Mouse (Mus musculus) lung, postnatal 25 days (tissue): ENCODE data around the gene Fndc9.

Source experiments
- DNase-seq: peaks from one replicate; pipeline ENCODE4 v3.0.0; 2022; ENCODE audit warnings: low spot score

Gene Fndc9

DNA sequence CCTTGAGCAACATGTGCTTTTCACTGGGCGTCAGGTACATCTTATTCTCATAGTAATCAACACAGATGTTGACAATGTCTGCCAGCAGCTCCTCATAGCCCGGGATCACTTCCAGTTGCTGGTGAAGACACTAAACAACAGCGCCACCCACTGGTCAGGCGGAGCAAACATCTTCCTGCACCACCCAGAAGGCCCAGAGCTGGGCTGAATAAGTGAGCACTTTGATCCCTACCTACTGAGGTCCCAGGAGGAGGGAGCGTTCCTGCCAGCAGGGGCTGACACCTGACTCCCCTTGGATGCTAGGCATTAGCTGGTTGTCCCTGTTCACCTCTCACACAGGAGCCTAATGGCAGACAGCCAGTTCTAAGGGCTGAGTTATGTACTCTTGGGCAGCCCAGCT, 41.4 kb downstream of the Fndc9 start:
- DNase-seq = no peak

DNA sequence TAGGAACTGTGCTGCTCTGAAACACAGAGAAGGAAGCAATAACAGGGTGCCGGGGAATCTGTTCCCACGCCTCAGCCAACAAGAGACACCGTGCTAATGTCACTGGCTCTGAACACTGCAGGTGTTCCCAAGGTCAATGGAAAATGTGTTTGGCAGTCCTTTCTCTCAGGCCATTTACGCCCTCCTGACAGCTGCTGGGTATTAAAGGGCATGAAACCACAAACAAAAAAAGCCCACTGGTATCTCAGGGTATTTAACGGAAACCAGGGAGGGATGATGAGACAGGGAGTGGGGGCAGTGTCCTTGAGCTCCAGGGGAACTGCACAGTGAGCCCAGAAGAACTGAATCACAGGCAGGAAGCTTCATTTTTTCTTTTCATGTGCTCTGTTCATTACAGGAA, 42.8 kb downstream of the Fndc9 start:
- no peak for DNase-seq

DNA sequence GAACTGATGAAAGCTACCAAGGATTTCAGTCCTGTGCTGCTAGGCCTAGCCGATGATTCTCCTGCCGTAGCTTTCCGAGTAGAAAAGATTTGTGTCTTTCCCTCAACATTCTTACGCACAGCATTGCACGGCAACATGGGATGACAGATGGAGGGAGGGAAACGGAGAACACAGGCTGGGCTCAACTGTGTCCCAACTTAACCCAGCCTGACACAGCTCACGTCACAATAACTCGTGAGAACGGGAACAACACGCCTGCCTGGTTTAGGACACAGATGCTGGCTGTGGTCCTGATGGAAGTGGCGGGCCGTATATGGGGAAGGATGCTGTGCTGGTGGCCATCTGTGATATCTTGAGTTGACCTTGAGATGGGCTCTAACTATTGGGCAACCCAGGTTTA, 43.4 kb downstream of the Fndc9 start:
- DNase-seq = no peak

DNA sequence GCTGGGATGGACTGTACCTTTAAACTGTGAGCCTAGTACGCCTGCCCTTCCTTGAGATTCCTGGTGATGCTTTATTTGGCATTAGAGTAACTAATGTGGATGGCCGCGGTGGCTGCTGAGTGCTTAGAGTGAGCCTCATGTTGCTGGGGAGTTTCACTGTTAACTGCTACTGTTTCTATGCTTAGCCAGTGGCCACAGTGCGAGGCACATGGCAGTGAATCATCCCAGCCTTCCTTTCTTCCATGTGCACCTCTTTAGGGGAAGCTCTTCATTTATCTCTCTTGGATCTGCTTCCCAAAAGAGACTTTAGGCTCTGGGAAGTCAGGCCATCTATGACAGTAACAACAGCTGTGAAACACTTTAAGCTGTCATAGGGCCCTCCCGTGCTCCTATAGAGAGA, 47.3 kb downstream of the Fndc9 start:
- DNase-seq = no peak

DNA sequence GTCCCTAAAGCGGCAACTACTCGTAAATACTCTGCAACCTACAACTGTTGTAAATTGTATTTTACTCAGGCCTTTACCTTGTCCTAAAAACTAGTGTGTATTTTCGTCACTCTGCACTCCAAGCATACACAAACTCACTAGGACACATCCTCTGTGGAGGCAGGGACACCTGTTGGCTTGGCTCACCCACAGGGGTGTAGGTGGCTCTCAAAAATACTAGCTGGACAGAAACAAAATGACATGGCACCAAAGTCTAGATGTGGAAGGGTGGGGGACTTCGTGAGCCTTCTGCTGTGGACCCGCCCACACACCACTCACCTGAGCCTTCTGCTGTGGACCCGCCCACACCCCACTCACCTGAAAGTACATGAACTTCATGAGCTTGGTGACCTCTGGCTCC, 48.5 kb downstream of the Fndc9 start:
- no peak for DNase-seq

DNA sequence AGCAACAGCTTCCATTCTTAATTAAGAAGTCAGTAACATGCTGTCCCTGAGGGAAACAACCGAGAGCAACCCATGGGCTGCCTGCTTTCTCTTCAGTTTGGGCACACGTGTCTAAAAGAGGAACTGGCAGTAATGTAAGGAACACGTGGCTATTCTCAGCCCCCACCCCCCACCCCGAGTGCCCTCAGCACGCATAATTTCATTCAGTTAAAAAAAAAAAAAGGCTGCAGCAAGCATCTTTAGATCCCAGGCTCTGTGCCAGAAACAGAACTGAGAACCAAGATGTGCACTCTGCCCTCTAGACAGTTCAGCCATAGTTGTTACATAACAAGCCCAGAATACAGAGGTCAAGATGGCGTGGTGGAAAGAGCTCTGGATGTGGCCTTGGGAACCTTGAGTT, 51.5 kb downstream of the Fndc9 start:
- DNase-seq = no peak

DNA sequence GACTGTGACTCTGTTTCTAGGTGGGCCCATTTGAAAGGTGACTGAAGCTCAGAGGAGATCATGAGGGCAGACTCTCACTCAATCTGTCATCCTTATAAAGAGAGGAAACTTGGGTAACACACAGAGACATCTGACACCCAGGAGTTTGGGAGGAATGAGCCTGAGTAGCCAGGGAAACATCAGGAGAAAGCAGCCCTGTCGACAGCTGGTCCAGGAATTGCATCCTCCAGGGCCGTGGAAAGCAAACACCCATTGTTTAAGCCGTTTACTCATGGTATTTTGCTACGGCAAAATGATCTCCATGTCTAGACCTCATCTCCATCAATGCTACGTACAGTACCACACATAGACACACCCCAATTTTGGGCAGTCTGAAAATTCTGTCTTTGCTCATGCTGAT, 52.8 kb downstream of the Fndc9 start:
- DNase-seq = no peak

DNA sequence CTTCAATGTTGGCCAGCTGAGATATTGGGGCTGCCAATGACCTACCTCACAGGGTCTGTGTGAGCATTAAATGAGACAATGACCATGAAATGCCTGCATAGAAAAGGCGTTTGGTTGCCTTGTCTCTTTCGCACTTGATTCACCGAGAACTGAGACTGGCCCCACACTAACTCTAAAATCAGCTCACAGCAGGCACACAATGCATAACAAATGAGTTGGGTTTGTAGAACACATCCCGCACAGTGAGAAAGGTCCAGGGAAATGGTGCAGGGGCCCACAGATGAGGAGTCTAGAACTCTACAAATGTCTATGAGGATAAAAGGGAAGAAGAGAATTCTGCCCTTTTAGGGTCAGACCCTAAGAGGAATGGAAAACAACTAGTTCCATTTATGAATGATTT, 53.7 kb downstream of the Fndc9 start:
- DNase-seq = no peak
